Mouse (Mus musculus): ENCODE results near the gene Olfr1006. TPM values are rescaled to one million over a fixed set of nuclear protein-coding genes. Genes with fewer than 3 reads are reported as not detected.
A peak's percentile ranks its signal among the peaks of the same experiment; 100 is the strongest.
"Not testable (repeated sequence)": the region's sequence is repeated elsewhere in the genome, so short reads cannot be mapped to it uniquely, and the experiment has no call there.

Gene Olfr1006
- not detected in 2 replicates for polyA plus RNA-seq (2016; fragmentation: Nextera tagmentation; extraction: Ambion mirVana)

GRCm38 (mm10) chr2:85678667-85679066, at the start of gene Olfr1006:
Olfr1006 (minus strand) TSS chr2:85678767.
- no peak within 1 kb of the TSS for H3K27ac ChIP-seq
- no peaks in the 10 kb centered on the region for H3K36me3 ChIP-seq
- no peaks in the 10 kb centered on the region for H3K27me3 ChIP-seq (ENCODE audit: insufficient read depth, poor library complexity, severe bottlenecking)
- no peak within 1 kb of the TSS for H3K4me3 ChIP-seq
- H3K9me3 ChIP-seq = no peaks in the 10 kb centered on the region
- DNase-seq (ENCODE audit: low spot score) = no peak
- H3K4me1 ChIP-seq (replicated peaks) = no peaks in the 10 kb centered on the region

- 17% methylated on average over 3 of the region's 3 CpGs for WGBS
- Histone ChIP-seq H3K4me3 (no peak overlapping the region), H3K27ac (no peak overlapping the region), H3K4me1 (replicated peaks) (no peaks in the 10 kb centered on the region), H3K27me3 (ENCODE audit: insufficient read depth, poor library complexity, severe bottlenecking) (no peaks in the 10 kb centered on the region), H3K36me3 (no peaks in the 10 kb centered on the region), H3K9me3 (no peaks in the 10 kb centered on the region)
- peak; percentile 4 for DNase-seq (ENCODE audit: low spot score)
Observed at GRCm38 (mm10) chr2:85725793-85726192, 47.2 kb upstream of the Olfr1006 start.

GRCm38 (mm10) chr2:85715119-85715518, 36.6 kb upstream of the Olfr1006 start, which contains the start of gene Olfr1009:
Olfr1009 (plus strand) TSS chr2:85715419.
- Histone ChIP-seq H3K36me3 (no peaks in the 10 kb centered on the region), H3K27ac (no peak within 1 kb of the TSS), H3K9me3 (no peaks in the 10 kb centered on the region), H3K4me1 (replicated peaks) (no peaks in the 10 kb centered on the region), H3K27me3 (ENCODE audit: insufficient read depth, poor library complexity, severe bottlenecking) (no peaks in the 10 kb centered on the region), H3K4me3 (no peak within 1 kb of the TSS)
- 88% methylated on average over 1 of the region's 1 CpGs for WGBS
- DNase-seq (ENCODE audit: low spot score) = no peak

DNA sequence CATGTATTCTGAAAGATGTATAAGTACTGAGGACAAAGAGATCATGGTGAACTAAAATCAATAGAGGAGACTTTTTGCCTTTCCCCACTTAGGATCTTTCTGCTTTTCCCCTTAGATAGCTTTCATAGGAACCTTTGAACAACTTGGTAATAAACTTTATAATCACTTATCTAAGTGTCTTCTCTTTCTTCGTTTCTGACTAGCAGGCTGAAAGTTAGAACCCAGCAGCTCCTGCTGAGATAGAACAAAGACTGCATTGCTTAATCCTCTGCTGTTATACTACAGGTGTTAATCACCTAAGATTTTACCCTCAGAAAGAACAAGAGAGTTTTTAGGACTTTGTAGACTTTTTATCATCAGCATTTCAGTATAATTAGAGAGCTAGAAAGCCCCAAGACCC, 32.6 kb upstream of the Olfr1006 start:
- Histone ChIP-seq H3K36me3 (no peaks in the 10 kb centered on the region), H3K27me3 (ENCODE audit: insufficient read depth, poor library complexity, severe bottlenecking) (no peaks in the 10 kb centered on the region), H3K27ac (no peak overlapping the region), H3K4me3 (no peak overlapping the region), H3K9me3 (no peaks in the 10 kb centered on the region), H3K4me1 (replicated peaks) (no peaks in the 10 kb centered on the region)
- no peak for DNase-seq (ENCODE audit: low spot score)
- WGBS = 46% methylated on average over 1 of the region's 1 CpGs

DNA sequence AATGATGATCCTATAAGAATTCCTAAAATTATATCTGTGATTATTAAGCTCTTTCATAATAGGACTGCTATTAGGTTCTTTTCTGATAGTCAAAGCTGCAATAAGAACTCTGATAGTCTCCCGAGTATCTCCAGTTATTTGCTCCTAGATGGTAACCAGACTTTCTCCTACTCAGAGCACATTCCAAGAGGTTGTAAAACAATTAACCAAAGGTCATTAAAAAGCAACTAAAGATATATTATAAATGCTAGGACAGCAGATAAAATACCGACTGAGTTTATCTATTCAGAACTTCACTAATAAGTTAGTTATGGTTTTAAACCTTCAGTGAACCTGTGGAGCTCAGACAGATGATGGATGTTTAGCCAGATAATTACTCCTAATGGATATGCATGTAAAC, 32.1 kb upstream of the Olfr1006 start:
- DNase-seq (ENCODE audit: low spot score); H3K36me3 ChIP-seq; H3K27ac ChIP-seq; H3K4me3 ChIP-seq; H3K9me3 ChIP-seq; H3K4me1 ChIP-seq (replicated peaks); H3K27me3 ChIP-seq (ENCODE audit: insufficient read depth, poor library complexity, severe bottlenecking): not testable (repeated sequence)
- WGBS = 85% methylated on average over 2 of the region's 2 CpGs

DNA sequence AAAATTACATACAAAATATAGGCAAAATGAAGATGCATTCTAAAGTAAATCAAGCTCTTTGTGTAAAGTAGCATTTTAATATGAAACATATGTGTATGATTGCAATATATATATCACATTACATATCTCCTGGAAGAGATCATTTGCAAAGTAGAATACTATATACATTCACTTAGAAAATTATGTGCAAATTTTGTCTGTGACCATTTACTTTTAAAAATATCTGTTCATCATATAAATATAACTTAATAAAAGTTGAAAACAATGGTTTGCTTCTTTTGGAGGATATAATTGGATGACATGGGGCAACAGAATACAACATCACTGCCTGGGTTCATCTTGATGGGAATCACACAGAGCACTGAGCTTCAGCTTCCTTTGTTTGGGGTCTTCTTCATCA, 10.6 kb upstream of the Olfr1006 start, which contains the start of gene Olfr1008:
Olfr1008 (plus strand) TSS at position 301 of the 400 bp plus-strand sequence.
- H3K9me3 ChIP-seq = peaks cover 2% of the 10 kb centered on the region; the same call in 1 of the 2 replicates
- H3K4me1 ChIP-seq (replicated peaks) = no peaks in the 10 kb centered on the region
- H3K4me3 ChIP-seq = no peak within 1 kb of the TSS
- H3K27ac ChIP-seq = no peak within 1 kb of the TSS
- DNase-seq (ENCODE audit: low spot score) = no peak
- H3K27me3 ChIP-seq (ENCODE audit: insufficient read depth, poor library complexity, severe bottlenecking) = no peaks in the 10 kb centered on the region
- no peaks in the 10 kb centered on the region for H3K36me3 ChIP-seq

DNA sequence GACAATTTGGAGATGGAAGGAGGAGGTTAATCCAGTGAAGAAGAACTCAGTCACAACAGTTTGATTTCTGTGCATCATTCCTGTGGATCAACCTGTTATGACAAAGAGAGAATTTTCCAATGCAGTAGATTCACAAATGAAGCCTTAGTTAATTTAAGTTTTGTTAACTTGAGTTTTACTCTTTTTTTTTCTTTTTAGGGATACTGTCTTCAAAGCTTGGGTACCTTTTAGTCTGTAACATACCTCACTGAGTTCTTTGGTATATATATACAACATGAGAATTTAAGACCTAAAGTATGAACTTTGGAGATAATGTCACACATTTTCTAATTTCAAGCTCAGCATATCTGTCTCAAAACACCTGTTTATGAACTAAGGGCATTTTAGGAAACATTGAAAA, 14.2 kb downstream of the Olfr1006 start, which contains the start of gene Olfr154:
Olfr154 (minus strand) TSS at position 101 of the 400 bp plus-strand sequence.
- not testable (repeated sequence) for H3K9me3 ChIP-seq; H3K4me1 ChIP-seq (replicated peaks); H3K27ac ChIP-seq; H3K27me3 ChIP-seq (ENCODE audit: insufficient read depth, poor library complexity, severe bottlenecking); H3K36me3 ChIP-seq; H3K4me3 ChIP-seq; DNase-seq (ENCODE audit: low spot score)

DNA sequence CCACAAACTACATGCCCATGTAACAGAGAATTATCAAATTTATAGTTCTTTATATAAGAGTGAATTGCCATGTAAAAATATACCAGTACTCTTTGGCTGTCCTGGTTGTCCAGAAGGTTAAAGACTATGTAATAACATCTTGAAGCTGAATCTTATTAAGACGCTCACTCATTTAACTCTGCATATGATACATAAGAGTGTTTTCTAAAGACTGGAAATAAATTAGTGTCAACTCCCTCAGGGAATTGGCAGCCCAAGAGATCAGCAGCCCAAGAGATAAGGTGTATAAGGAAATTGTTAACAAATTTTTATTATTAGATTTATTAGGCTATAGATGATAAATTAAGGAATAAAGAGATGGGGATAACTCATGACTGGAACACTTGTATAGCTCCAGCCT, 28.0 kb downstream of the Olfr1006 start, which contains the start of gene Olfr1002:
Olfr1002 (minus strand) TSS at position 101 of the 400 bp plus-strand sequence.
- H3K9me3 ChIP-seq = no peaks in the 10 kb centered on the region
- 92% methylated on average over 1 of the region's 1 CpGs for WGBS

More for the DNA sequence above, 28.0 kb downstream of the Olfr1006 start, which contains the start of gene Olfr1002:
- H3K4me3 ChIP-seq = no peak within 1 kb of the TSS
- H3K27ac ChIP-seq = no peak within 1 kb of the TSS
- DNase-seq (ENCODE audit: low spot score) = no peak
- H3K36me3 ChIP-seq = no peaks in the 10 kb centered on the region
- H3K4me1 ChIP-seq (replicated peaks) = no peaks in the 10 kb centered on the region
- no peaks in the 10 kb centered on the region for H3K27me3 ChIP-seq (ENCODE audit: insufficient read depth, poor library complexity, severe bottlenecking)

Other genes with a start within 250 kb of the Olfr1006 start
- not detected in 2 replicates for gene Olfr994, start 242.3 kb downstream of the Olfr1006 start, polyA plus RNA-seq (2016; fragmentation: Nextera tagmentation; extraction: Ambion mirVana)
- gene Olfr995, start 235.1 kb downstream of the Olfr1006 start, polyA plus RNA-seq (2016; fragmentation: Nextera tagmentation; extraction: Ambion mirVana) = not detected in 2 replicates
- gene 4833423E24Rik, start 159.7 kb downstream of the Olfr1006 start, polyA plus RNA-seq (2016; fragmentation: Nextera tagmentation; extraction: Ambion mirVana) = 0.11 TPM in 1 of 2 replicates, not detected in the other
- not detected in 2 replicates for gene Olfr996, start 99.6 kb downstream of the Olfr1006 start, polyA plus RNA-seq (2016; fragmentation: Nextera tagmentation; extraction: Ambion mirVana)
- not detected in 2 replicates for gene Olfr998, start 89.8 kb downstream of the Olfr1006 start, polyA plus RNA-seq (2016; fragmentation: Nextera tagmentation; extraction: Ambion mirVana)
- gene Olfr1000, start 66.9 kb downstream of the Olfr1006 start, polyA plus RNA-seq (2016; fragmentation: Nextera tagmentation; extraction: Ambion mirVana) = not detected in 2 replicates
- gene Olfr1002, start 28.1 kb downstream of the Olfr1006 start, polyA plus RNA-seq (2016; fragmentation: Nextera tagmentation; extraction: Ambion mirVana) = not detected in 2 replicates
- not detected in 2 replicates for gene Olfr154, start 14.3 kb downstream of the Olfr1006 start, polyA plus RNA-seq (2016; fragmentation: Nextera tagmentation; extraction: Ambion mirVana)
- gene Olfr1008, start 10.7 kb upstream of the Olfr1006 start, polyA plus RNA-seq (2016; fragmentation: Nextera tagmentation; extraction: Ambion mirVana) = not detected in 2 replicates
- not detected in 2 replicates for gene Olfr1009, start 36.7 kb upstream of the Olfr1006 start, polyA plus RNA-seq (2016; fragmentation: Nextera tagmentation; extraction: Ambion mirVana)
- not detected in 2 replicates for gene Olfr1012, start 84.0 kb upstream of the Olfr1006 start, polyA plus RNA-seq (2016; fragmentation: Nextera tagmentation; extraction: Ambion mirVana)
- not detected in 2 replicates for gene Olfr1013, start 88.3 kb upstream of the Olfr1006 start, polyA plus RNA-seq (2016; fragmentation: Nextera tagmentation; extraction: Ambion mirVana)
- gene Olfr1014, start 93.9 kb upstream of the Olfr1006 start, polyA plus RNA-seq (2016; fragmentation: Nextera tagmentation; extraction: Ambion mirVana) = not detected in 2 replicates
- gene Olfr1015, start 103.2 kb upstream of the Olfr1006 start, polyA plus RNA-seq (2016; fragmentation: Nextera tagmentation; extraction: Ambion mirVana) = not detected in 2 replicates
- not detected in 2 replicates for gene Olfr1016, start 123.8 kb upstream of the Olfr1006 start, polyA plus RNA-seq (2016; fragmentation: Nextera tagmentation; extraction: Ambion mirVana)
- not detected in 2 replicates for gene Olfr1018, start 139.7 kb upstream of the Olfr1006 start, polyA plus RNA-seq (2016; fragmentation: Nextera tagmentation; extraction: Ambion mirVana)
- not detected in 2 replicates for gene Olfr1019, start 166.7 kb upstream of the Olfr1006 start, polyA plus RNA-seq (2016; fragmentation: Nextera tagmentation; extraction: Ambion mirVana)
- not detected in 2 replicates for gene Olfr1020, start 168.3 kb upstream of the Olfr1006 start, polyA plus RNA-seq (2016; fragmentation: Nextera tagmentation; extraction: Ambion mirVana)
- gene Olfr1022, start 189.8 kb upstream of the Olfr1006 start, polyA plus RNA-seq (2016; fragmentation: Nextera tagmentation; extraction: Ambion mirVana) = not detected in 2 replicates
- not detected in 2 replicates for gene Olfr1023, start 206.9 kb upstream of the Olfr1006 start, polyA plus RNA-seq (2016; fragmentation: Nextera tagmentation; extraction: Ambion mirVana)
- gene Olfr1024, start 226.3 kb upstream of the Olfr1006 start, polyA plus RNA-seq (2016; fragmentation: Nextera tagmentation; extraction: Ambion mirVana) = not detected in 2 replicates
- gene Olfr1025-ps1, start 236.4 kb upstream of the Olfr1006 start, polyA plus RNA-seq (2016; fragmentation: Nextera tagmentation; extraction: Ambion mirVana) = not detected in 2 replicates
- gene Olfr1026, start 242.8 kb upstream of the Olfr1006 start, polyA plus RNA-seq (2016; fragmentation: Nextera tagmentation; extraction: Ambion mirVana) = not detected in 2 replicates

Data from hindbrain, embryonic 10.5 days (tissue).